Mouse (Mus musculus): ENCODE measurements around the gene Wdr46.

The Wdr46 gene

GRCm38 (mm10) chr17:33978631-33979031 is 38.2 kb downstream of the Wdr46 start:
- DNase-seq (ENCODE audit: low read depth, low spot score) = peak; percentile 68

GRCm38 (mm10) chr17:33979512-33980050 is 39.1 kb downstream of the Wdr46 start:
- no peak for DNase-seq (ENCODE audit: low read depth, low spot score)

- peak; percentile 71 for DNase-seq (ENCODE audit: low read depth, low spot score)
Measured at GRCm38 (mm10) chr17:33980181-33981035, 39.9 kb downstream of the Wdr46 start.

GRCm38 (mm10) chr17:33981192-33981909 is 40.9 kb downstream of the Wdr46 start:
- peak; percentile 99 for DNase-seq (ENCODE audit: low read depth, low spot score)

GRCm38 (mm10) chr17:33982136-33982535 is 41.7 kb downstream of the Wdr46 start:
- DNase-seq (ENCODE audit: low read depth, low spot score) = peak; percentile 72

GRCm38 (mm10) chr17:33991788-33992664 is 51.6 kb downstream of the Wdr46 start:
- peak; percentile 95 for DNase-seq (ENCODE audit: low read depth, low spot score)

GRCm38 (mm10) chr17:33994959-33995358 is 54.5 kb downstream of the Wdr46 start:
- DNase-seq (ENCODE audit: low read depth, low spot score) = no peak

- peak; percentile 1 for DNase-seq (ENCODE audit: low read depth, low spot score)
Measured at GRCm38 (mm10) chr17:33995651-33996050, 55.2 kb downstream of the Wdr46 start.

- peak; percentile 1 for DNase-seq (ENCODE audit: low read depth, low spot score)
Measured at GRCm38 (mm10) chr17:33997025-33997424, 56.6 kb downstream of the Wdr46 start.

GRCm38 (mm10) chr17:33998697-33999096 is 58.2 kb downstream of the Wdr46 start:
- DNase-seq (ENCODE audit: low read depth, low spot score) = peak; percentile 12
